Mouse (Mus musculus): ENCODE data around the gene Ell. TPM values are rescaled to one million over a fixed set of nuclear protein-coding genes. Genes with fewer than 3 reads are reported as not detected.

Gene Ell
- 10 to 100 TPM; 11.9 to 14.7 (median 12.3) TPM for total RNA-seq (2022)

GRCm38 (mm10) chr8:70539077-70539813, at the start of gene Ell:
TSS of gene Ell (plus strand) at chr8:70539457.
- DNase-seq (ENCODE audit: low spot score in 2 of 2) = peak; percentile 100

- no peak for DNase-seq (ENCODE audit: low spot score in 2 of 2)
Measured at GRCm38 (mm10) chr8:70489576-70489975, 49.7 kb upstream of the Ell start.

- DNase-seq (ENCODE audit: low spot score in 2 of 2) = no peak
Measured at GRCm38 (mm10) chr8:70490061-70490879, 49.0 kb upstream of the Ell start.

- no peak for DNase-seq (ENCODE audit: low spot score in 2 of 2)
Measured at GRCm38 (mm10) chr8:70490880-70491495, 48.3 kb upstream of the Ell start.

- DNase-seq (ENCODE audit: low spot score in 2 of 2) = no peak
Measured at GRCm38 (mm10) chr8:70492664-70493640, 46.3 kb upstream of the Ell start, which contains the start of gene Crlf1. TSS of gene Crlf1 (plus strand) at chr8:70493158.

- no peak for DNase-seq (ENCODE audit: low spot score in 2 of 2)
Measured at GRCm38 (mm10) chr8:70493692-70494415, 45.4 kb upstream of the Ell start.

- no peak for DNase-seq (ENCODE audit: low spot score in 2 of 2)
Measured at GRCm38 (mm10) chr8:70494416-70494945, 44.8 kb upstream of the Ell start.

GRCm38 (mm10) chr8:70495001-70495770, 44.1 kb upstream of the Ell start:
- no peak for DNase-seq (ENCODE audit: low spot score in 2 of 2)

GRCm38 (mm10) chr8:70495771-70496062, 43.5 kb upstream of the Ell start:
- DNase-seq (ENCODE audit: low spot score in 2 of 2) = no peak

GRCm38 (mm10) chr8:70500386-70501301, 38.6 kb upstream of the Ell start:
- DNase-seq (ENCODE audit: low spot score in 2 of 2) = no peak

GRCm38 (mm10) chr8:70501820-70502529, 37.3 kb upstream of the Ell start:
- DNase-seq (ENCODE audit: low spot score in 2 of 2) = peak; percentile 44 to 68

- no peak for DNase-seq (ENCODE audit: low spot score in 2 of 2)
Measured at GRCm38 (mm10) chr8:70502540-70502939, 36.7 kb upstream of the Ell start.

GRCm38 (mm10) chr8:70503062-70503750, 36.1 kb upstream of the Ell start:
- peak; percentile 47 to 63 for DNase-seq (ENCODE audit: low spot score in 2 of 2)

GRCm38 (mm10) chr8:70504291-70504716, 35.0 kb upstream of the Ell start:
- DNase-seq (ENCODE audit: low spot score in 2 of 2) = peak; percentile 73 to 81

- peak; percentile 55 to 59 for DNase-seq (ENCODE audit: low spot score in 2 of 2)
Measured at GRCm38 (mm10) chr8:70504851-70505250, 34.4 kb upstream of the Ell start.

- no peak for DNase-seq (ENCODE audit: low spot score in 2 of 2)
Measured at GRCm38 (mm10) chr8:70505698-70506327, 33.4 kb upstream of the Ell start.

All from gastrocnemius, adult 8-10 months (tissue).